Mouse (Mus musculus): ENCODE results near the gene Hpgd.
"Not testable (repeated sequence)": the region's sequence is repeated elsewhere in the genome, so short reads cannot be mapped to it uniquely, and the experiment has no call there.

- TF ChIP-seq GATA1, TAL1 (IDR thresholded peaks at IDR 0.05; ENCODE audit: low read length): not testable (repeated sequence)
These were observed 42.7 kb upstream of the Hpgd start for GRCm38 (mm10) chr8:56251728-56252127.
